Mouse (Mus musculus): ENCODE measurements at regions not wholly inside any gene's neighbourhood (a gene's known extent, or its start where the extent isn't known, plus 50 kb on each side); places are given as distances from the start of the nearest gene placed in this dataset.
"Not testable (repeated sequence)": the region's sequence is repeated elsewhere in the genome, so short reads cannot be mapped to it uniquely, and the experiment has no call there.

GRCm38 (mm10) chrX:75734628-75735302 is 140.2 kb downstream of the Pls3 start:
- 63% methylated on average over 11 of the region's 13 CpGs for WGBS
- not testable (repeated sequence) for H3K4me3 ChIP-seq (replicated peaks; ENCODE audit: control insufficient read depth, low read depth, low read length); H3K27ac ChIP-seq (ENCODE audit: control insufficient read depth, insufficient read depth, low read depth, low read length, poor library complexity); H3K4me1 ChIP-seq (ENCODE audit: control insufficient read depth, insufficient read depth, low read length)

- not testable (repeated sequence) for H3K4me1 ChIP-seq (ENCODE audit: control insufficient read depth, insufficient read depth, low read length); H3K27ac ChIP-seq (ENCODE audit: control insufficient read depth, insufficient read depth, low read depth, low read length, poor library complexity); H3K4me3 ChIP-seq (replicated peaks; ENCODE audit: control insufficient read depth, low read depth, low read length)
- WGBS = 65% methylated on average over 11 of the region's 11 CpGs
Observed at GRCm38 (mm10) chrX:75733651-75734050, 141.3 kb downstream of the Pls3 start.

GRCm38 (mm10) chrX:75729791-75730190 is 145.2 kb downstream of the Pls3 start:
- not testable (repeated sequence) for H3K4me3 ChIP-seq (replicated peaks; ENCODE audit: control insufficient read depth, low read depth, low read length); H3K4me1 ChIP-seq (ENCODE audit: control insufficient read depth, insufficient read depth, low read length); H3K27ac ChIP-seq (ENCODE audit: control insufficient read depth, insufficient read depth, low read depth, low read length, poor library complexity)
- WGBS = 71% methylated on average over 12 of the region's 12 CpGs

- Histone ChIP-seq H3K27ac (ENCODE audit: control insufficient read depth, insufficient read depth, low read depth, low read length, poor library complexity) (no peak overlapping the region), H3K4me1 (ENCODE audit: control insufficient read depth, insufficient read depth, low read length) (no peaks in the 10 kb centered on the region), H3K4me3 (replicated peaks; ENCODE audit: control insufficient read depth, low read depth, low read length) (no peak overlapping the region)
- whole genome bisulfite sequencing = 88% methylated on average over 4 of the region's 4 CpGs
- TF ChIP-seq POLR2A (IDR thresholded peaks at IDR 0.05; ENCODE audit: borderline replicate concordance, control insufficient read depth, low read depth, low read length) (no peak), CTCF (IDR thresholded peaks at IDR 0.05; ENCODE audit: control insufficient read depth, insufficient read depth, low read length) (no peak)
Observed at GRCm38 (mm10) chrX:75728507-75728906, 146.5 kb downstream of the Pls3 start.

- H3K4me3 ChIP-seq (replicated peaks; ENCODE audit: control insufficient read depth, low read depth, low read length); H3K4me1 ChIP-seq (ENCODE audit: control insufficient read depth, insufficient read depth, low read length); H3K27ac ChIP-seq (ENCODE audit: control insufficient read depth, insufficient read depth, low read depth, low read length, poor library complexity): not testable (repeated sequence)
- WGBS = 82% methylated on average over 39 of the region's 39 CpGs
Observed at GRCm38 (mm10) chrX:75723542-75723941, 145.5 kb upstream of the Rab39b start.

- 30% methylated on average over 1 of the region's 1 CpGs for WGBS
- Histone ChIP-seq H3K4me3 (replicated peaks; ENCODE audit: control insufficient read depth, low read depth, low read length) (no peak overlapping the region), H3K4me1 (ENCODE audit: control insufficient read depth, insufficient read depth, low read length) (no peaks in the 10 kb centered on the region), H3K27ac (ENCODE audit: control insufficient read depth, insufficient read depth, low read depth, low read length, poor library complexity) (no peak overlapping the region)
- TF ChIP-seq POLR2A (IDR thresholded peaks at IDR 0.05; ENCODE audit: borderline replicate concordance, control insufficient read depth, low read depth, low read length) = no peak
- no peak for TF ChIP-seq CTCF (IDR thresholded peaks at IDR 0.05; ENCODE audit: control insufficient read depth, insufficient read depth, low read length)
Observed at GRCm38 (mm10) chrX:75699949-75700348, 121.9 kb upstream of the Rab39b start.

GRCm38 (mm10) chrX:75675271-75675670 is 97.2 kb upstream of the Rab39b start:
- not testable (repeated sequence) for H3K4me1 ChIP-seq (ENCODE audit: control insufficient read depth, insufficient read depth, low read length); H3K27ac ChIP-seq (ENCODE audit: control insufficient read depth, insufficient read depth, low read depth, low read length, poor library complexity); H3K4me3 ChIP-seq (replicated peaks; ENCODE audit: control insufficient read depth, low read depth, low read length)
- WGBS = 85% methylated on average over 8 of the region's 8 CpGs

- Histone ChIP-seq H3K27ac (ENCODE audit: control insufficient read depth, insufficient read depth, low read depth, low read length, poor library complexity) (no peak overlapping the region), H3K4me1 (ENCODE audit: control insufficient read depth, insufficient read depth, low read length) (peaks cover 2% of the 10 kb centered on the region; the same call in 1 of the 2 replicates), H3K4me3 (replicated peaks; ENCODE audit: control insufficient read depth, low read depth, low read length) (peak overlapping the region; percentile 26)
- WGBS = 7% methylated on average over 23 of the region's 23 CpGs
- TF ChIP-seq POLR2A (IDR thresholded peaks at IDR 0.05; ENCODE audit: borderline replicate concordance, control insufficient read depth, low read depth, low read length) = no peak
- peak; percentile 61 for TF ChIP-seq CTCF (IDR thresholded peaks at IDR 0.05; ENCODE audit: control insufficient read depth, insufficient read depth, low read length)
Observed at GRCm38 (mm10) chrX:75673920-75674665, 96.1 kb upstream of the Rab39b start.

GRCm38 (mm10) chrX:75673586-75673919 is 95.5 kb upstream of the Rab39b start:
- 58% methylated on average over 13 of the region's 13 CpGs for WGBS
- no peak overlapping the region for H3K4me3 ChIP-seq (replicated peaks; ENCODE audit: control insufficient read depth, low read depth, low read length)
- peaks cover 2% of the 10 kb centered on the region; the same call in 1 of the 2 replicates for H3K4me1 ChIP-seq (ENCODE audit: control insufficient read depth, insufficient read depth, low read length)
- TF ChIP-seq POLR2A (IDR thresholded peaks at IDR 0.05; ENCODE audit: borderline replicate concordance, control insufficient read depth, low read depth, low read length) (no peak), CTCF (IDR thresholded peaks at IDR 0.05; ENCODE audit: control insufficient read depth, insufficient read depth, low read length) (peak; percentile 37; the same call in 1 of the 2 replicates)
- H3K27ac ChIP-seq (ENCODE audit: control insufficient read depth, insufficient read depth, low read depth, low read length, poor library complexity) = no peak overlapping the region
